Mouse (Mus musculus): ENCODE data around the gene Ces4a.
"Not testable (repeated sequence)": the region's sequence is repeated elsewhere in the genome, so short reads cannot be mapped to it uniquely, and the experiment has no call there.

The Ces4a gene

DNA sequence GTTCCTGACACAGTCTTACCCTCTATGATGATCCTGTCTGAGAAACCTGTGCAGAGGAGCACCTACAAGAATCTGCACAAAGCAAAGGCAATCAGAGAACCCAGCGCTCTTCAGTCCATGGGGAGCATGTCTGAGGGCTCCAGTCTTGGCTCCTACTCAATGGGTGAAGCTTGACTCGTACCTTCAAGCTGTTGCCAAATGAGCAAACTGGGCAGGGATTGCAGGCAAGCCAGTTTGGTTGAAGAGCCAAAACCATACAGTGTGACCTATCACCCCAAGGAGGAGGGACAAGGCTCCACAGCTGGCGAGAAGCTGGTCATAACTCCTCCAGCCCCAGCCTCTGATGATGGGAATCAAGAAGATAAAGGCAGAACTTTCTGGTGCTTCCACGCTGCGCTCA is at the start of gene Ces4a:
Gene Ces4a, plus strand, starts transcription at position 292 of the 400 bp plus-strand sequence.
- DNase-seq = no peak

DNA sequence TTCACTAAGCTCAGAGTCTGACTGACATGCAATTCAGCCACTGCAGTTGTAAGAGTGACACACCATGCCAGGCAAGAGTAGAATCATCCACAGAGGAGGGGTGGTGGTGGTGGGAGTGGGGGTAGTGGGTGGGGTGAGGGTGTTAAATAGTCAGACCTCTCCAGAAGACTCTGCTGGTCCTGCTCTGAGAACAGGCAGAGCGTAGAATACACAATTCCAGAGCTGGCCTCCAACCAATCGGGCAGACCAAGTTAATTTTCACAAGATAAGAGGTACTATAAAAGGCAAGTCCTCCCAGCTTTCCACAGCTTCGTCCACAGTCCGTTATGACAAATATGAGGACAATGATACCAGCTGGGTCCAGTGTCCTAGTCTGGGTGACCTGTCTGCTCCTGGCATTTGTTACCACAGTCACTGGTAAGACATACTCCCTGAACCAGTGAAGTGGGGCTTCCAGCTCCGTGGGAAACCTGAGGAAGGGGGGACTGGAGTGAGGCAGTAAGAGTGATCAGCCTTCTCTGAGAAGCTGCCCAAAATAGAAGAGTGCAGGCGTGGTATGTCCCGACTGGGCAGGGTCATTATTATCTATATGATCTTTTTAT is 48.0 kb upstream of the Ces4a start, which contains the start of gene Ces3b:
Gene Ces3b, plus strand, starts transcription at position 305 of the 602 bp plus-strand sequence.
- DNase-seq = no peak

DNA sequence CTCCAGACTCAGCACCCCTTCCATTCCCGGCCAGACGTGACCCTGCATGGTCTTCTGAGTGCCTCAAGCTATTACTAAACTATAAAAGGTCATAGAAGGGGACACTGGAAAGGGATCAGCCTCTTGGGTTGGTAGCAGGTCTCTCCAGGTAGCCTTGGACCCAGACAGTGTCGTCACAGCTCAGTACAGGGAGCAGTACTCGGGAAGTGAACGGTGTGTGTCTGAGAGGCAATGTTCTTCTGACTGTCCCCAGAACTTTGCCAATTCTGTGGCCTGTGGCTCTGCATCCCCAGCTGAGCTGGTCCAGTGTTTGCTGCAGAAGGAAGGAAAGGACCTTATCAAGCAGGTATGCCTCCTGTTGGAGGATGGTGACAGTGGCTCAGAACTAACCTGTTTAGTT is 43.4 kb upstream of the Ces4a start:
- not testable (repeated sequence) for DNase-seq

DNA sequence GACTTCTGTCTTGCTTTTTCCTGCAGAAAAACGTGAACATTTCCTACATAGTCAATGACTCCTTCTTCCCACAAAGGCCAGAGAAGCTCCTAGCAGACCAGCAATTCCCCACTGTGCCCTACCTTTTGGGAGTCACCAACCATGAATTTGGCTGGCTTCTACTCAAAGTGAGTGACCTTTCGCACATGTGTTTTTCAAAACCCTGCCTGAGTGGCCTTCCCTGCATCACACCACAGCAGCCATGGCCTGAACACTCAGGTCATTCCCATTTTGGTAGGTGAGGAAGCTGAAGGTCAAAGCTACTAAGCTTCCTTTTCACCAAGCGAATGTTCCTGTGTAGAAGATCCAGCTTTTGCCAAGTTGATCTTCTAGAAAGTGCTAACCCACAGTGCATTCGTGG is 43.0 kb upstream of the Ces4a start:
- no peak for DNase-seq

DNA sequence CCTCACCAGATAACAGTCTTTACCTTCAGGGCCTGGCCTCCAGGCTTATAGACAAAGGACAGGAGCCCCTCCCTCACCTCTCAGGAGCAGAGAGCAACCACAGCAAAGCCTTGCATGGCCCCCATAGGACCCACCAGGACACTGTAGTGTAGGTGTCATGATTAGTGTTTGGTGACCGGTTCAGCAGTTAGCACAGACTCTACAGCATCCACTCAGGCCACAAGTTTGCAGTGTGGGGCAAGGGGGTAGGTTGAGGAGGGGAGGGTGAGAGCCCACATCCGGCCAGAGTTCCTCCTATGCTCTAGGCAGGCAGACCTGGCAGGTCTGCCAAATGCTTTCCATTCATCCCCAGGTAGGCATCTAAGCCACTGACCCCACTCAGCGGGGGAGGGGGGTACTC is 37.6 kb upstream of the Ces4a start:
- DNase-seq = no peak

DNA sequence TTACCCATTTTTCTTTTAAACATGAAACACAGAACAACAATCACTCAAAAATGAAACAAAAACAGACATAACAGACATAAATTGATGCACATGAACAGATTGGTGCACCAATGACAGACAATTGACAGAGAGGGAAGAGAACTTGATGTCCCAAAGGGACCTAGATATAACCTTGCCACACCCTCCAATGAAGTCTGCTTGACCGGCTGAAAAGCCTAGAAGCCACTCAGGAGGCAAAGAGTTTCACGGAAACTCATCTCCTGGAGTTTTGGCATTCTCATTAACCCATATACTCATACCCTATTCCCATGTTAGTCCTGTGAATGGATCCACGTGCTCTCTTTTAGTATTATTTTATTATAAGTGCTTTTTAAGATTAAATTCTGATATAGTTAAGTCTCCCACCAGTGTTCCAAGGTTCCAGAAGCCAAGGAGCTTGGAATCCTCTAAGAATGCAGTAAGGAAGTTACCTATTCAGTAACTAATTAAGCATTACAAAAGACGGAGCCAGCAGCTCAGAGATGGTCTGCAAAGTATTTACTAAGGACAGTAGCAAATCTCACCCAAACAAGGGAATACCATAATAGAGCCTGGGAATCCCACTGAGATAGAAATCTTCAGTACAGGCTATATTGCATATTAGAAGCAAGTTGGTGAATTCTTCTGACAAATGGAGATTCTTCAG is 29.4 kb upstream of the Ces4a start:
- DNase-seq = not testable (repeated sequence)

DNA sequence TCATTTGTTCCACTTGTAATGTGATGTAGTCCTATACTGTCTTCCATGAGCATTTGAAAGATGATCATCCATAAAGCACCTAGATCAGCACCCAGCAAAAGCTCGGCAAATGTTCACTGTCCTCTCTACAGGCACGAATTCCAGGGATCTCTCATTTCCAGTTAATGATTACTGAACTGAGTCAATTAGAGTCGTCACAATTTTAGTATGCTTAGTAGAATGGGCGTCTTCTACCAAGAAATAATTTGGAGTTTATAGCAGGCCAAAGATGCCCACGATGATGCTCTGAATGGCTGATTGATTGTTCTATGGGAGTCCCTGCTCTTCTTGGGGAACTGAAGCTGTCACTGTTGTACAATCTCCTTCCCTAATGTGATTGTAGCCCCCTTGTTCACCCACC is 27.9 kb upstream of the Ces4a start:
- not testable (repeated sequence) for DNase-seq

DNA sequence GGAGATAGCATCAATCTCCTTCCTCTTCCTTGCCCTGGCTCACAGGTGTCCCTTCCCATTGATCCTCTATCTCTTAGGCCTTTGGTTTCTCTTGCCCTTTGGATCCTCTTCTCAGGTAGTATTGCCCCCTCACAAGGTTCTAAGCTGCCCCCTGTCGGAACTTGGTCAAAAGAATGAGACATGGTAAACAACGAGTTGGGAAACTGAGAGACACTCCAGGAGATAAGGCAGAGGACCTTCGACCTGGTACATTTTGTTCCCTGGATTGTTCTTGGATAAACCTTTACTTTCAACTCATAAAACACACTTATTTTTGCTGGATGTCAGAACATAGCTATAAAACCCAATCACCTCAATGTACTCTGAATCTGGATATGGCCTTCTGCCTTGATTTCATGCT is 27.4 kb upstream of the Ces4a start:
- no peak for DNase-seq

DNA sequence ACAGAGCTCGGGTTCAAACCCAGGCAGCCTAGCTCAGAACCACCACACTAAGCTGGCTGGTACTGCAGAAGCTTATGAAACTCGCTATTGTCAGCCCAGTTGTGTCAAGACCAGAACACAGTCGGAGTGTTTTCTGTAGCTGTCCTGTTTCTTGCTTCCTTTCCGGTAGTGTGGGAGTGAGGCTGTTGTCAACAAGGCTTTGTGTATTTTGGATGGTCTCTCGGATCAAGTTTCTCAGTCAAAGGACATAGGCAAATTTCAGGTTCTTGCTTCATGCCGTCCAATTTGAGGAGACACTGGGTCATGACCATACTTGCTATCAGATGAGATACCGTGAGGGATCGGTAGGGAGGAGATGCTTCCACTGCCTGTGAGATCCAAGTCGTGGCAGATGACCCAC is 1.7 kb upstream of the Ces4a start:
- no peak for DNase-seq

DNA sequence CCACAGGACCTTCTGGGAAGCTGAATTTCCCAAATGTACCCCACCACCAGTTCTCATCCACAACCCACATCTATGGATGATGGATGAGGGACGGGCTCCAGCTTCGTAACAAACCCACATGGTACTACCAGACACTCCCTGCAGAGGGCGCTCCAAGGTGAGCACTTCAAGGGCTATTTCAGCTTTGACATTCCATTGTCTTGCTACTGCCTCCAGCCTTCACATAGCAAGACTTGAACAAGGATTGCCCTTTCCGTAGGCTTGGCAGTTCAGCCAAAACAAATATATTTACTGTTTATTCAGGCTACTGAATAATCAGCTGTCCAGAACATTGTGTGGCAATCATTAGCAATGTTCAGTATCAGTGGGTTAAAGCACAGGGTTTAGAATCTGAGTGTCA is 6.8 kb downstream of the Ces4a start:
- peak; percentile 23 for DNase-seq

DNA sequence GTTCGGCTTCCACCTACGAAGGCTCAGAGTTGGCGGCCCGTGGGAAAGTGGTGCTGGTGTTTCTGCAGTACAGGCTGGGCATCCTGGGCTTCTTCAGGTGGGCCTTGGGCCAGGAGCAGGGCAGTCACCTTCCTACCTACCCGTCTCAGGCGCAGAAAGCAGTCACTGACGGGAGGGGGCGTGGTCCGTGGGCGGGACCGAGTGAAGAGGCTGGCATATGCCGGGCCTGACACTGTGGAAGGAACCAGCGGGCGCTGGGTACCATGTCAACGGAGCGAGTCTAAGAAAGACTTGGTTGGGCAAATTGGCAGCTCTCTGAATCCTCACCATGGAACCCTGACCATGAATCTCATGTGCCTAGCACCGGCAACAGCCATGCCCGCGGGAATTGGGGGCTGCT is 10.8 kb downstream of the Ces4a start:
- no peak for DNase-seq

DNA sequence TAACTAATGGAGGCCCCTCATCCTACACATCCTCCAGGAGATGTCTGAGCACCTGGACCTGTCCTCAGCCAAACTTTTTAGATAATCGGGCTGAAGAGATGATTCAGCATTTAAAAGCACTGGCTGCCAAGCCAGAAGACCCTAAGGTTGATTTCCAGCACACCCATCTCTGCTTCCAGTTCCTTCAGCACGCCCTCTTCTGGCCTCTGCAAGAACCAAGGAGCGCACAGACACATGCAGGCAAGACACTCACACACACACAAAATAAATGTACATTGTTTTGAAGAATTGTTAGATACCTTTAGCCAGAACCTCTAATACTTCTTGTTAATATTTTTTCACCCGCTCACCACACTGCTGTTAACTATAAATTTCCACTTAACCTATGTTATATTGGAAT is 20.1 kb downstream of the Ces4a start:
- no peak for DNase-seq

DNA sequence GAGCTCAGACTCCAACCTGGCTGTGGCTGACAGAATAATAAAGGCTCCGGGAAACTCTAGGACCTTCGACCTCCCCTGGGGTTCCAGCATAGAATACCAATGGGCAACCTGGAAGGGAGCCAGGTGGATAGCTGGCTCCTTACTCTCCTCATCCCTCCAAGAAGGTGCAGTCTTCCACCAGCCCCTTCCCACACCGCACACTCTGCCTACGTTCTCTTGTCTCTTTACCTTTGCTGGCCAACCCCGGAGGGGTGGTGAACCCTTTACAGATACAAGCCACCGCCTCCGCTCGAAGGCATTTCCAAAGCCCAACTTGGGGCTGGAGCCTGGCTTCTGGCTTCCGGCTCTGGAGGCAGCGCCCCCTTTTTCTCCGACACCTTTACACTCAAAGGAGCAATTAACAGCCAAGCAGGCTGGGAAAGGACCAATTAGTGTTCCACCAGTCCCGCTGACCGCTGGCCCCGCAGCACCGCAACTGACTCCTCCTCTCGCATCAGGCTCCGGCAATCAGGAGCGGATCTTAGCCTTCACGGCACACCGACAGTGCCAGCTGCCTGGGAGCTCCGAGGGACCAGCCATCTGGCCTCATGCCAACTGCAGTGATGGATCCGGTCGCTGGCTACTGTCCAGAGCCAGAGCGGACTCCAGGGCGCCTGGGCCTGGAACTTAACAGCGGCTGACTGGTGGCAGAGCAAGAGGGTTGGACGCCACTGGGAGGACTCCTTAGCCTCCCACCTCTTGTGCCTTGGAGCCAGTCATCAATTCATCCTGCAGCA is 21.2 kb downstream of the Ces4a start:
- peak; percentile 74 for DNase-seq

DNA sequence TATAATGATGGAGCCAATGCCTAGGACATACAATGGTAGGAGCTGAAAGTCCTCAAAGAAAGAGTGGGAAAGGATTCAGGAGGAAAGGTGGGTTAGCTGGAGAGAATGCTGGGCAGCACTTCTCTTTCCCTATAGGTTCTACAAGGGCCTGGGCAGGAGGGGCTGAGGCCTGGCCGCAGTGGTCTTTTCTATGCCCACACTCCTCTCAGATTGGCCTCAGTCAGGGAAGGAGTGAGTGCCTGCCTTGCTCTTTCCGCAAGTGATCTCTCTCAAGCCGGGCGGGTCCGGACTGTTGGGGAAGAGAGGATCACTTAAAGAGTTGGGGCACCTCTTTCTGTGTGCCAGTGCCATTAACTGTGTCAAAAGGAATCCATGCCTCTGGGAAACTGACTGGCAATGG is 22.7 kb downstream of the Ces4a start:
- DNase-seq = no peak

DNA sequence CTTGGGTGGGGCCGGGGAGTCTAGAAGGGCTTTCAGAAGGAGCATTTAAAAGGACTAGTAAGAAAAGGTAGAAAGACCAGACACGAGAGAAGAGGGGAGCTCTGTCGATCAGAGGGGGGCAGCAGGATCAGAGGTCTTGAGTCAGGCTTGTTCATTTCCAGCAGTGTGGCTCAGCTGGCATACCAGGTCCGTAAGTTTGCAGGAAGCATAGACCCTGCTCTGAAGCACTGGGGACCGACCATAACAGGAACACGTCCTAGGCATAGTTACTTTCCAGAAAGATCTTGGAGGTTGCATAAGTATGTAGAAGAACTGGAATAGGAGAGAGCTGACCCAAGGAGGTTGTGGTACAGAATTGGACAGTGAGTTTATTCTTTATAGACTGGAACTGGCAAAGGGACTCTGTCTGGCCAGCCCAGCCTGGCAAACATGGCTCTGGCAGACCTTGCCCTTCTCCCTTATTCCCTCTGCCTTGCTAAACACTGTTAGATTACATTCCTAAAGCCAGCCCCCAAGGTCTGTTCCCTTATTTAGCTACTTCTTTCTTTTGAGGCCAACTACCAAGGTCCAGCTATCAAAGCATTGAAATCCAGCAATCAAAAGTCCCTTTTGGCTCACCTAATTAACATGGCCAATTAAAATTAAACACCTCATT is 23.6 kb downstream of the Ces4a start:
- no peak for DNase-seq

DNA sequence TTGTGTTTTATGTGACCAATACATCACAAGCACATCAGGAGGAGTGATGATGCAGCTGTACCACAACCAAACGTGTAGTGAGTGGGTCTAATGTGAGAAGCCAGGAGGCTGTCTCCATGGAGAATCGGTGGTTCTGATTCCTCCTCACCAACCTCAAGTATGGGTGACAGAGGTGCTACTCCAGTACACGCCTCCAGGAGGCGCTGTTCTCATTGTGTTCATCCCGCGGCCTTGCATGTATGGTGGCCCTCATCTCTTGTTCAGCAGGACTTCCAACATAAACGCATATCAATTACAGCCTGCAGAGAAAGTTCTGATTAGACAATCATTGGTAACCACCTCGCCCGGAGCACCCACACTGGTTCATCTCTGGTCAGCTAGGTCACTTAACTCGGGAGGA is 26.0 kb downstream of the Ces4a start:
- no peak for DNase-seq

DNA sequence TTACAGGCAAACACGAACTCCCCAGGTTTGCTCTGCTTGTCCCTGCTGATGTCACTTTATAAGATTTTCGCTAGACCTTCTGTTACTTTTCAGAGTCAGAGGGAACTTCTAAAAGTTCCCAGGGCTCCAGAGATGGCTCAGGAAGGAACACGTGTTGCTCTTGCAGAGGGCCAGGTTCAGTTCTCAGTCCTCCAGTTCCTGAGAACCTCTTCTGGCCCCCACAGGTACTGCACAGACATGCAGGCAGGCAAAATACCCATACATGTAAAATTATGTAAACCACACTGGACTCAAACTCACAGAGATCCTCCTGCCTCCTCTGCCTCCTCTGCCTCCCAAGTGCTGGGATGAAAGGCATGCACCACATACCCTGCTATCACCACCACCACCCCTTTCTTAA is 26.5 kb downstream of the Ces4a start:
- no peak for DNase-seq

DNA sequence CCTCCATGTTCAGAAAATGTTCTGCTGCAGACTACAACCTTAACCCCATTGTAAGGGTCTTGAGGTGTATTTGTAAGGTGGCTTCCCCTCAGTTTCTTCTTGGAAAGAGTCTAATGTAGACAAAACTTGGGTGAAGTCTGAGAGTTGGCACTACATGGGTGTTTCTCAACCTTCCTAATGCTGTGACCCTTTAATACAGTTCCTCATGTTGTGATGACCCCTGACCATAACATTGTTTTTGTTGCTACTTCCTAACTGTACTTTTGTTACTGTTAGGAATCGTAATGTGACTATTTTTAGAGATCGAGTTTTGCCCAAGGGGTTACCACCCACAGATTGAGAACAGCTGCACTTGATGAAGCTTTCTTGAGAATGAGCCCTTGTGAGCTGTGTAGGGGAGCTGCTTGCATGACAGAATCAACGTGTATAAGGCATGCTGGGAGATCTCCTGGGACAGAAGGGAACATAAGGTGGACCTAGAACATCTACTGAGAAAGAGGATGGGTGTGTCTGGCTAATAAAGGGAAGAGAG is 29.6 kb downstream of the Ces4a start:
- DNase-seq = no peak

DNA sequence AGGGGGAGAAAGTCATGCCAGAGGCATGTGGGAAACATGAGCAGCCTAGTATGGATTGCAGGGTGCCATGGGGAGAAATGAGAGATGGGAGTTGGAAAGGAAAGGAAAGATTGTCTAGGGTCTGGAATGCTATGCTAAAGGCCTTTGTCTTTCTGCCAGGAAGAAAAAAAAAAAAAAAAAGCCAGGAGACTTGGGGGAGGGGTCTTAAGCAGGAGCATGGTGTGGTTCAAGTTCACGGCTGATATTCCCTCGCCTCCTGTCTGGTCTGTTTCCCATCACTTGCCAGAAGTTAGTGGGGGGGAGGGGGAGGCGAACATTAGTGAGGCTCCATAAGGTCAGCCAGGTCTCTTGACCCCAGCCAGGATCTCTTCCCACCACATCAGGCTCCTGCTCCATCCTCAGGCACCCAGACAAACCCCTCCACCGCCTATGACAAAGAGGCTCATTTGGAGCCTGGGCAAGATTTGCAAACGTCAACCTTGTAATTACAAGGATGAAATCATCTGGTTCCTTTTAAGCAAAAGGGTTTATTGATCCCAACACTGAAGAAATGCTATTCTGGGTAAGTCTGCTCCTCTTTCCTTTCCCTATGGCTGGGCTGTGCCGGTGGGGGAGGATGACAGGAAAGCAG is 32.8 kb downstream of the Ces4a start:
- no peak for DNase-seq

DNA sequence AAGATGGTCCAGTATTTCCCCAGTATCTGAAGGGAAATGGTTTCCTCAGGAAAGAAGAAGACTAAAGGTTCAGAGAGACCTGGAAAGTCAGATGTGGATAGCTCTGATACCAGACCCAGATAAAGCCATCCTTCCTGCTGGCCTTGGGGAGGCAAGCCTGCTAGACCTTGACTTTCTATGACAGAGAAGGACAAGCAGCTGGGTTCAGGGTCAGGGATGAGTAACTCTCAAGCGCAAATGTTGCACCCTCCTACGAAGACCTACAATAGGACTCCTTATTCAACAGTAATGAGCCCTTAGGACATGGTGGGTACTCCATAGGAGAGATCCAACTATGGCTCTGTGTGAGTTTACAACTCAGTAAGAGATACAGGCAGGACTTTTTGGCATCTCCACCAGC is 33.6 kb downstream of the Ces4a start:
- DNase-seq = no peak

DNA sequence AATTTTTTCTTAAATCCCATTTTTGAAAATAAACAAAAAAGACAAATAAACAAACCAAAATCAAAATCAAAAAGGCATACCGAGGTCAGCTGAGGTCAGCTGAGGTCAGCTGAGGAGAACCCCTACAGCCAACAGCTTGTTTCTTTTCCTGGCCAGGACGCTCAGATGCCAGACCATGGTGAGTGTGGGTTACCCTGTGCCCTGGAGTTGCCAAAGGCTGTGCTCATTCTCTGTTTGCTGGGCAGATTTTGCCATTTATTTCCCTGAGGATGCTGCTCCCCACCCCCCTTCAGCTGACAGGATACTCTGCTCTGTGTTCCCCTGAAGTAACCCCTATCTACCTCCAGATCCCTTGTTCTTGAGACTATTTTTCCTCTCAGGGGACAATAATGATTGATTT is 35.5 kb downstream of the Ces4a start:
- DNase-seq = no peak

DNA sequence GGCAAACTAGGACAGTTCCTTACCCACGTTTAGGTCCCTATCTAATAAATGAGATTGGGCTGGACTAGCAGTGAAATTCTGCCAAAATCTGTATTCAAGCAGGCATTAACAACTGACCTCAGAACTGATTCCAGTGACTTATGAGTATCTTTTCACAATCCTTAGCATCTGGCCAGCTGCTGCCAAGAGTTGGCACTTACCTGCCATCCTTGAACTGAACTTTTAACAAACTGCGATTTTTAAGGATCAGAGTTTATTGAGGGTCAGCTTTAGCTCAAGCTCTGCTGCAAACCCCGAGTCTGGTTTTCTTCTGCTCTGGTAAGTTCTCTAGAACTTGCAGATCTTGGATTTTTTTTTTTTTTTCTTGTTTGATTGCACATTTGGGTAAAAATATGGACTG is 38.0 kb downstream of the Ces4a start:
- DNase-seq = no peak

DNA sequence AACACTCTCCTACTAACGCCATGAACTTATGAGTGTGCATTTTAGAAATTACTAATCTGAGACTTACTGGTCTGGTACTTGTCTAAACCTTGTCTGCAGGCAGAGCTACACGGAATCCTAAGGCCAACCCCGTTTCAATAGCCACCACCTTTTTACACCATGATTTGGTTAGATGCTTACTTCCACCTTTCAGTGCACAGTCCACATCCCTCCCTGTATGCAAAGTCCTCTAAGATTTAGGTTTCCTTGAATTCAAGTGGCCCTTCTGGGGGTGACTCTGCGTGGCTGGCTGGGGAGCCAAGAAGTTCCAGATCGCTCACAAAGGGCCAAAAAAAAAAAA is 38.4 kb downstream of the Ces4a start:
- DNase-seq = no peak
